Mouse (Mus musculus) spleen, adult 2 months (tissue): ENCODE data around the gene Mog. TPM values are rescaled to one million over a fixed set of nuclear protein-coding genes. Genes with fewer than 3 reads are reported as not detected.
A peak's percentile ranks its signal among the peaks of the same experiment; 100 is the strongest.

Experiments used
- DNase-seq, 2 experiments: peaks; one replicate each; pipeline versions ENCODE4 v3.0.0 to v3.0.0-alpha.2; 2012 to 2021; ENCODE audit warnings: low spot score in 2 of 2, low read depth in 1 of 2
- H3K27ac ChIP-seq: fragments of 200-500 bp; 2 replicates; pipeline ENCODE4 v1.5.1; 2012; ENCODE audit warnings: low read length, inconsistent platforms; ENCODE audit not compliant: insufficient read depth
- H3K27me3 ChIP-seq: fragments of 200-500 bp; 2 replicates; pipeline ENCODE4 v1.6.1; 2012; ENCODE audit warnings: mild to moderate bottlenecking, moderate library complexity, low read length, inconsistent platforms; ENCODE audit not compliant: control insufficient read depth, insufficient read depth
- H3K36me3 ChIP-seq: fragments of 200-500 bp; 2 replicates; pipeline ENCODE4 v1.6.1; 2012; ENCODE audit warnings: mild to moderate bottlenecking, low read length, inconsistent platforms; ENCODE audit not compliant: control insufficient read depth, insufficient read depth
- H3K4me1 ChIP-seq: fragments of 200-500 bp; 2 replicates; pipeline ENCODE4 v1.6.1; 2011; ENCODE audit warnings: inconsistent platforms; ENCODE audit not compliant: control insufficient read depth, insufficient read depth, insufficient read length
- H3K4me3 ChIP-seq: fragments of 200-500 bp; 2 replicates; pipeline ENCODE4 v1.5.1; 2011; ENCODE audit warnings: mild to moderate bottlenecking, inconsistent platforms; ENCODE audit not compliant: insufficient read depth, insufficient read length; ENCODE audit errors: extremely low read depth
- CTCF ChIP-seq: fragments of 200-500 bp; IDR thresholded peaks from 2 replicates; pipeline ENCODE4 v1.5.1; 2011; ENCODE audit warnings: mild to moderate bottlenecking, inconsistent platforms; ENCODE audit not compliant: insufficient read depth, insufficient read length, insufficient replicate concordance; ENCODE audit errors: extremely low read depth
- POLR2A ChIP-seq: fragments of 200-500 bp; IDR thresholded peaks from 2 replicates; pipeline ENCODE4 v1.6.1; 2011; ENCODE audit warnings: low read depth, low read length, inconsistent platforms
- WGBS: fragments of 180-500 bp; shearing (Covaris S2); methylation state at CpG from one replicate; pipeline ENCODE4 v1.1.7; 2018; 5-methylcytosine and 5-hydroxymethylcytosine counted together
- polyA plus RNA-seq: library from polyadenylated mRNA; depleted of rRNA; stranded (reverse); fragments of >200 nt; gene quantifications from 2 replicates; pipeline ENCODE4 v1.2.3, GENCODE M21; 2012

Gene Mog
- polyA plus RNA-seq, 1 experiment: not detected

- no peak overlapping the region for H3K27ac ChIP-seq
- no peaks in the 10 kb centered on the region for H3K27me3 ChIP-seq
- peaks cover 13% of the 10 kb centered on the region for H3K36me3 ChIP-seq
Observed at GRCm38 (mm10) chr17:37063686-37064495, 40.7 kb upstream of the Mog start.

GRCm38 (mm10) chr17:37063063-37063462 lies 39.9 kb upstream of the Mog start:
- no peak for DNase-seq
- 88% methylated on average over 10 of the region's 10 CpGs for WGBS
- Histone ChIP-seq H3K27me3 (no peaks in the 10 kb centered on the region), H3K36me3 (peaks cover 15% of the 10 kb centered on the region), H3K4me3 (no peak overlapping the region), H3K27ac (no peak overlapping the region), H3K4me1 (no peaks in the 10 kb centered on the region)
- TF ChIP-seq CTCF (no peak), POLR2A (no peak)

More at GRCm38 (mm10) chr17:37063686-37064495, 40.7 kb upstream of the Mog start:
- Histone ChIP-seq H3K4me3 (no peak overlapping the region), H3K4me1 (no peaks in the 10 kb centered on the region)
- no peak for DNase-seq
- TF ChIP-seq CTCF (no peak), POLR2A (no peak)
- 90% methylated on average over 11 of the region's 11 CpGs for WGBS

- H3K36me3 ChIP-seq: peaks cover 15% of the 10 kb centered on the region
- no peak overlapping the region for H3K4me3 ChIP-seq
- H3K27me3 ChIP-seq: no peaks in the 10 kb centered on the region
- 92% methylated on average over 10 of the region's 10 CpGs for WGBS
- no peaks in the 10 kb centered on the region for H3K4me1 ChIP-seq
- H3K27ac ChIP-seq: no peak overlapping the region
- DNase-seq: no peak
- TF ChIP-seq POLR2A: no peak
- no peak for TF ChIP-seq CTCF
Observed at GRCm38 (mm10) chr17:37062101-37062641, 39.0 kb upstream of the Mog start.

DNA sequence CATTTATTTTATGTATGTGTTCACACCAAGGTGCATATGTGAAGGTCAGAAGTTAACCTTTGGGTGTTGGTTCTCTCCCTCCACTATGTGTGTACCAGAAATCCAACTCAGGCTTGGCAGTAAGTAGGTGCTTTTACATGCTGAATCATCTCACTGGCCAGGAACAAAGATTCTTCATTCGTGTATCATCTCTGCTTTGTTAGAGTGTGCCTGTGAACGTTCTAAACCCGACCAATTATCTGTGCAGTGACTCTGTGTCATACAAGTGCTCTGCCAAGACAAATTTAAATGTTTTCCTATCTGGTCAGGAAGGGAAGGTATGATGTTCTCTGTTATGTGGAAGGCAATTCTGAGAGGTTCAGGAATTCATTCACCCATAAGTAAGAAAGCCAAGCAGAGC lies 38.2 kb upstream of the Mog start:
- Histone ChIP-seq H3K27me3 (no peaks in the 10 kb centered on the region), H3K27ac (no peak overlapping the region), H3K4me3 (no peak overlapping the region), H3K4me1 (no peaks in the 10 kb centered on the region), H3K36me3 (peaks cover 15% of the 10 kb centered on the region)
- 91% methylated on average over 3 of the region's 3 CpGs for WGBS
- no peak for DNase-seq
- TF ChIP-seq POLR2A: no peak
- no peak for TF ChIP-seq CTCF

- Histone ChIP-seq H3K4me3 (no peak overlapping the region), H3K27ac (no peak overlapping the region), H3K27me3 (no peaks in the 10 kb centered on the region), H3K4me1 (no peaks in the 10 kb centered on the region), H3K36me3 (peaks cover 9% of the 10 kb centered on the region)
- whole genome bisulfite sequencing: 92% methylated on average over 6 of the region's 6 CpGs
- no peak for DNase-seq
- TF ChIP-seq POLR2A (no peak), CTCF (no peak)
Observed at GRCm38 (mm10) chr17:37056957-37057356, 33.8 kb upstream of the Mog start.

DNA sequence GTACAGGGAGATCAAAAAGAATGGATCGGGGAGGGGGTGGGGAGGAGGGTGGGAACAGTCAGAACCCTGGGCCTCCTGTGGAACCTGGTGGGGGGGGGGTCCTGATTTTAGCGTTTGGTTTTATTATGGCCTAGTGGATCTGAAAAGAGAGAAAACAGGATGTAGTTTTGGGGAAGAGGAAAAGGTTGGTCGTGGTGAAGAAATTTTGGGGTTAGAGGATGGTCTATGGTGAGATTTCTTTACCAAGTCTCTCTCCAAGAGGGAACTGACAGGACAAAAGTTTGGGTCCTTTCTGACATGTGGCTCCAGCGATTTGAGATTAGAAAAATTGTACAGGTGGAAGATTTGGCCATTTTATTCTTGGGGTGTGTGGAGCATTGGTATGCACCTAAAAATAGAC lies 28.5 kb upstream of the Mog start:
- Histone ChIP-seq H3K27me3 (peaks cover 3% of the 10 kb centered on the region; the same call in 1 of the 2 replicates), H3K27ac (no peak overlapping the region), H3K4me1 (peaks cover 13% of the 10 kb centered on the region; the same call in 1 of the 2 replicates), H3K4me3 (no peak overlapping the region), H3K36me3 (peaks cover 4% of the 10 kb centered on the region; the same call in 1 of the 2 replicates)
- 34% methylated on average over 4 of the region's 4 CpGs for WGBS
- TF ChIP-seq CTCF (no peak), POLR2A (no peak)
- DNase-seq: no peak

GRCm38 (mm10) chr17:37050876-37051275 lies 27.7 kb upstream of the Mog start:
- H3K27ac ChIP-seq: no peak overlapping the region
- peaks cover 3% of the 10 kb centered on the region; the same call in 1 of the 2 replicates for H3K36me3 ChIP-seq
- TF ChIP-seq CTCF (no peak), POLR2A (no peak)
- no peak for DNase-seq
- H3K27me3 ChIP-seq: peaks cover 5% of the 10 kb centered on the region; the same call in 1 of the 2 replicates
- peaks cover 16% of the 10 kb centered on the region for H3K4me1 ChIP-seq
- H3K4me3 ChIP-seq: peak overlapping the region; percentile 16; the same call in 1 of the 2 replicates
- WGBS: 41% methylated on average over 24 of the region's 27 CpGs
